Mouse (Mus musculus) kidney, adult 2 months (tissue): ENCODE data around the gene Plcb1.

Experiments
- CTCF ChIP-seq: fragments of 200-500 bp; conservative IDR thresholded peaks from 2 replicates; pipeline ENCODE4 v1.5.1; 2011; ENCODE audit warnings: low read depth, mild to moderate bottlenecking, control low read depth, low read length, moderate library complexity, mixed read lengths; ENCODE audit not compliant: insufficient read depth, insufficient read length
- POLR2A ChIP-seq: fragments of 200-500 bp; IDR thresholded peaks from one replicate; pipeline ENCODE4 v1.6.1; 2011; ENCODE audit warnings: low read depth, low read length, control low read depth

DNA sequence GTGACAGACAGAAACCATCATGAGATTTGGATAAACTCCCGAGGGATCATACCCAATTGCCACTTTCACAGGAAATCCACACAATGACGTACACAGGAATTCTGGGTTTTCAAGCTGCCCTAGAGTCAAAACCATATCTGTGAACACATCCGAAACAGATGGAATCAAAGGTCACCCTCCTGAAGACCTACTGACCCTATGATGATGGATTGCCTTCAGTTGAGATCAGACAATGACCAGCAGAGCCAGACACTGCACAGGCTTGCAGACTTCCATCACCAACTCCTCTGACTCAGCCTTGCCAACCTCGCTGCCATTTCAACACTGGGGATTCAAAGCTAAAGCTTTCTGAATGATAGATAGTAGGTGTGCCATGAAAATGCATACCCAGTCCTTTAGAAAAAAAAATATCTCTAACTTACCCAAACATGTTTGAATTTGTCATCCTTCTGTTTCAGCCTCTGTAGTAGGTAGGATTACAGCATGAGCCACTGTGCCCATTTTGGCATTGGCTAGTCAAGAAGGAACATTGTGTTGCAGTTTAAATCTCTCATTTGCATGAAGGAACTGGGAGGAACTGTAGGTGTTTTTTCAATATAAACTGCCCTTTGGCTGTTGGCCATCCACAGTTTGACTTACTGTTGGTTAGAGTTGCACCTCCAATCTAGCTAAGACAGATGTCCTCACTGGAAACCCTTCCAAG lies 429.0 kb downstream of the Plcb1 start:
- TF ChIP-seq POLR2A (no peak), CTCF (no peak)
